Mouse (Mus musculus) brain, embryonic 14.5 days (tissue): ENCODE data around the gene Grm1.

Experiments used
- CTCF ChIP-seq: fragments of 200-500 bp; IDR thresholded peaks from 2 replicates; pipeline ENCODE4 v1.5.1; 2012; ENCODE audit warnings: inconsistent platforms, mild to moderate bottlenecking, moderate library complexity, borderline replicate concordance; ENCODE audit not compliant: insufficient read depth, insufficient read length; ENCODE audit errors: extremely low read depth
- POLR2A ChIP-seq: fragments of 200-500 bp; IDR thresholded peaks from 2 replicates; pipeline ENCODE4 v1.6.1; 2012; ENCODE audit warnings: mild to moderate bottlenecking, inconsistent platforms, borderline replicate concordance; ENCODE audit not compliant: poor library complexity, insufficient read depth, insufficient read length, severe bottlenecking; ENCODE audit errors: extremely low read depth

DNA sequence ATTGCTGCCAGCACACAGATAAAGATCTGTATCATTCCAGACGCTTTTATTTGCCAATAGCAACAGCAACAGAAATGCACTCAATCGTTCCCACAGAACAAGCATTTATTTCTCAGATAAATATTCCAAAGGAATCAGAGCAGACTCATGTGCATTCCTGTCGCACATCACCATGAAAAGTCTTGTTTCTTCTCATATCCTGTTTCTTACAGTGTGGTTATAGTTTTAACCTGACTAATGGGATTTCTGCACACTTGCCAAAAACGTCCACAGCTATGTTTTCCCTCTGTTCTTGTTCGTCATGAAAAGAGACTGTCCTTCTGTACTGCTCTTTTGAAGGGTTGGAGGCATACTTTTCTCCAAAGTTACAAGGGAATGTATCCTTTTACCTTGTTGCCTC, 217.4 kb downstream of the Grm1 start:
- no peak for TF ChIP-seq CTCF
- no peak for TF ChIP-seq POLR2A
